Mouse (Mus musculus) spleen, embryonic (tissue): ENCODE measurements around the gene Vmn2r38.
"Not testable (repeated sequence)": the region's sequence is repeated elsewhere in the genome, so short reads cannot be mapped to it uniquely, and the experiment has no call there.

ENCODE experiments used
- CTCF ChIA-PET: fragments of 350-600 bp; sonication (Branson Sonifier 250); formaldehyde crosslinking; loops from one replicate; lab custom pipeline; 2022; lab: Charles Lee

The Vmn2r38 gene

DNA sequence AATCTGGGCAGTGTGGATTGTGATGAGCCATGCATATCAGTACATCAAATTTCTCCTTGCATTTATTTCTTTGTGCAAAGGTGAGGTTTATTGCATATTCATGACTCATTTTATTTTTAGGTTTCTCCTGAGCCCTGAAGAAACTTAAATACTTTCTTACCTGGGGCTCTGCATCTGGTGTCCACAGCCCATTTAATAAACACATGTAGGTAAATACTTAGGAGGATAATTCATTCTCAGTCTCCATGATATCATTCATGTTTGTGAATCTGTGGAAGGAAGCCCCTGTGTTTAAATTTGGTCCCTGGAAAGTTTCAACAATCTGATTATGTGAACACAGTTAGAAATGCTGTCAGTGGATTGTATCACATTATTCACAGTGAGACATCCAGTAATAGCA, at the start of gene Vmn2r38:
Gene Vmn2r38 (minus strand): TSS at position 101 of the 400 bp plus-strand sequence.
- CTCF ChIA-PET: not testable (repeated sequence)

DNA sequence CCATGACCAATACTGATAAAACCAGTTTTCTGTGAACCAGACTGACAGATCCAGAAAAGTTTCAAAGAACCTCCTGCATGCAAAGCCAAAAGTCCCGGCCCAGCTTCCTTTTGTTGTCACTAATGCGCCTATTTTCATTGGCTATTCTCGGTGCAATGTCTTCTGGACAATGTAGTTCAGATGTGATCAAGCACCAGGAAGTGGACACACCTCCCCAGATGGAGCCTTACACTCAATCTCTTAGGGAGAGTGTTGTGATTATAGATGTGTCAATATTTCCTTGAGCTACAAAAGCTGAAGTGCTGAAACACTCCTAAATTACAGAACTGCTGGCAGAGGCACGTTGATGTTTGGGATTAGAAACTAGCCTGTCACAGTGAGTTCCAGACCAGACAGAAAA, 32.3 kb downstream of the Vmn2r38 start:
- CTCF ChIA-PET: not testable (repeated sequence)

DNA sequence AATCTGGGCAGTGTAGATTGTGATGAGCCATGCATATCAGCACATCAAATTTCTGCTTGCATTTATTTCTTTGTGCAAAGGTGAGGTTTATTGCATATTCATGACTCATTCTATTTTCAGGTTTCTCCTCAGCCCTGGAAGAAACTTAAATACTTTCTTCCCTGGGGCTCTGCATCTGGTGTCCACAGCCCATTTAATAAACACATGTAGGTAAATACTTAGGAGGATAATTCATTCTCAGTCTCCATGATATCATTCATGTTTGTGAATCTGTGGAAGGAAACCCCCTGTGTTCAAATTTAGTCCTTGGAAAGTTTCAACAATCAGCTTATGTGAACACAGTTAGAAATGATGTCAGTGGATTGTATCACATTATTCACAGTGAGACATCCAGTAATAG, 67.0 kb downstream of the Vmn2r38 start, which contains the start of gene Vmn2r39:
Gene Vmn2r39 (minus strand): TSS at position 101 of the 400 bp plus-strand sequence.
- CTCF ChIA-PET: not testable (repeated sequence)
